Mouse (Mus musculus) spleen, adult 2 months (tissue): ENCODE measurements around the gene Thsd4.

Source experiments
- CTCF ChIP-seq: fragments of 200-500 bp; IDR thresholded peaks from 2 replicates; pipeline ENCODE4 v1.5.1; 2011; ENCODE audit warnings: mild to moderate bottlenecking, inconsistent platforms; ENCODE audit not compliant: insufficient read depth, insufficient read length, insufficient replicate concordance; ENCODE audit errors: extremely low read depth
- POLR2A ChIP-seq: fragments of 200-500 bp; IDR thresholded peaks from 2 replicates; pipeline ENCODE4 v1.6.1; 2011; ENCODE audit warnings: low read depth, low read length, inconsistent platforms

GRCm38 (mm10) chr9:59960559-59960958 lies 561.3 kb downstream of the Thsd4 start, which contains the start of gene Nr2e3:
- no peak for TF ChIP-seq CTCF
- TF ChIP-seq POLR2A: no peak
